Mouse (Mus musculus) Patski (cell line): ENCODE data around the gene Fignl2. TPM values are rescaled to one million over a fixed set of nuclear protein-coding genes. Genes with fewer than 3 reads are reported as not detected.
A peak's percentile ranks its signal among the peaks of the same experiment; 100 is the strongest.

Experiments used
- ATAC-seq: fragments of 100-300 bp; one replicate; pipeline ENCODE4 v1.8.0; 2021
- CTCF ChIA-PET: fragments of 350-600 bp; sonication (Branson Sonifier 250); formaldehyde crosslinking; loops from one replicate; lab custom pipeline; 2022; ENCODE audit warnings: inconsistent platforms; lab: Charles Lee
- POLR2A ChIA-PET: fragments of 350-600 bp; sonication (Branson Sonifier 250); formaldehyde crosslinking; loops from one replicate; lab custom pipeline; 2022; ENCODE audit warnings: antibody characterized with exemption, inconsistent platforms; lab: Charles Lee
- DNase-seq: peaks from one replicate; pipeline ENCODE4 v3.0.0-alpha.2; 2011; ENCODE audit warnings: low read depth, low spot score
- H3K27me3 ChIP-seq: fragments of 371-371 bp; one replicate; pipeline ENCODE4 v1.5.1; 2021
- CTCF ChIP-seq: fragments of 100-300 bp; IDR thresholded peaks from one replicate; pipeline ENCODE4 v1.5.1; 2021
- in situ Hi-C: fragments of 300-500 bp; cut with MboI; formaldehyde crosslinking; loops from 3 replicates; pipeline ENCODE4 v1.11.1; 2018; ENCODE audit warnings: low pct_unique_long_range_greater_than_20kb, mixed read lengths
- polyA plus RNA-seq: library from polyadenylated mRNA; unstranded; gene quantifications from one replicate; pipeline ENCODE4 v1.2.3, GENCODE M21; 2021

The Fignl2 gene
- polyA plus RNA-seq, 1 experiment from 2014 or later = 5.7 TPM

DNA sequence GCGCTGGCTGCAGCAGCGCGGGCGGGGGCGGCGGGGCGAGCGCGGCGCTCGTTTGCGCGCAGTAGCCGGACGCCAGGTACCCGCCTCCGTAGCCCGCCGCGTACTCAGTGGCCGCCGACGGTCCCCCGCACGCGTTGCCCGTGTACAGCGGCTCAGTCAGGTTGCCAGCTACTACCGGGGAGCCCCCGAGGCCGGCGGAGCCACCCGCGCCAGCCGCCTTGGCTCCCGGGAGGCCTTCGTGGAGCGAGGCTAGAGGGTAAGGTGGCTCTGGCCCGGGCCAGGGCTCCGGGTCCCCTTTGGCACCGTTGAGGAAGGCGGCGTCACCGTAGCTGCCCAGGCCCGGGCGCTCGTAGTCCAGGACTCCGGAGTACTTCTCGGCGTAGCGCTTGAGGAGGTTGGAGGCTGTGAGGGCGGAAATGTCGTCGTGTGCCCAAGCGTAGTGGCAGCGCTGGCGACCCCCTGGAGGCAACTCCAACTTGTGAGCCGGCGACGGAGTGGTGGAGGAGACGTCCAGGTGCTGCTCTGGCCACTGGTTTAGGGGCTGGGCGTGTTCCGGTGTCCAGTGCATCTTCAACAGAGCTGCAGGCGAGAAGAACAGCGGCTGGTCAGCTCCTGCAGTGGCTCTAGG is 24.4 kb downstream of the Fignl2 start:
- ChIA-PET POLR2A (no interaction called here), CTCF (no interaction called here)
- TF ChIP-seq CTCF = no peak
- no peaks in the 10 kb centered on the region for H3K27me3 ChIP-seq
- DNase-seq (no peak), ATAC-seq (no peak)
- in situ Hi-C loops = no loop called here

DNA sequence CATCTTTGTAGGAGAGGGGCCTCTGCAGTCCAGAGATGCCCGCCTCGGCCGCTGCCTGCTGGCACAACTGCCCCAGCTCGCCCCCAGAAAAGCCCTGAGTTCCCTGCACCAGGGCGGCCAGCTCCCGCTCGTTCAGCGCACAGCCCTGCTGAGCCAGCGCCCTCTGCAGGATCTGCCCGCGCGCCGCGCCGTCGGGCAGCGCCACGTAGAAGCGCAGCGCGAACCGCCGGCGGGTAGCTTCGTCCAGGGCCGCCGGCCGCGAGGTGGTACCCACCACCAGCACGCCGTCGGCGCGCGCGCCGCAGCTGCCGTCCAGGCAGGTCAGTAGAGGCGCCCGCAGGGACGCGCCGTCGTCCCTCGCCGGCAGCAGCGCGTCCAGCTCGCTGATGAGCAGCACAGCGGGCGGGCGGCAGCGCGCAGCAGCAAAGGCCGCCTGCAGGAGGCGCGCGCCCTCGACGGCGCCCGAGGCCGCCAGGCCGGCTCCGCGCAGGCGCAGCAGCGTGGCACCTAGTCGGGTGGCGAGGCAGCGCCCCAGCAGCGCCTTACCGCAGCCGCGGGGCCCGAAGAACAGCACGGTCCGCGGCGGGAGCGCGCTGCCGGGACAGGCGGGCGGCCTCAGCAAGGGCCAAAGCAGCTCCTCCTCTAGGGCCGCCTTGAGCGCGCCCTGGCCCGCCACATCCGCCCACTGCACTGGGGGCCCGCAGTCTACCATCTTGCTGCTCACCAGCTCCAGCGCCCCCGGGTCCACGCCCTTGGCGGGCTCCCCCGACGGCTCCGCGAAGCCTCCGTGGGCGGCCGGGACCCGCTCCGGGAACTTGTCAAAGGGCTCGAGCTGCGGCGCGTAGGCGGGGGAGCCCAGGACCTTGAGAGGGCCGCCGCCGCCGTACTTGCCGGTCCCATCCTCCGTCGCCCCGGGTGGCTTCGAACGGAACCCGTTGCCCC is 25.5 kb downstream of the Fignl2 start:
- TF ChIP-seq CTCF = no peak
- ChIA-PET POLR2A (interaction anchor here (0.5 kb wide), 1 partner anchor 24 kb away, joined by 4 read pairs; no protein-coding TSS in a partner anchor), CTCF (no interaction called here)
- in situ Hi-C loops = no loop called here
- H3K27me3 ChIP-seq = no peaks in the 10 kb centered on the region
- ATAC-seq (no peak), DNase-seq (no peak)

DNA sequence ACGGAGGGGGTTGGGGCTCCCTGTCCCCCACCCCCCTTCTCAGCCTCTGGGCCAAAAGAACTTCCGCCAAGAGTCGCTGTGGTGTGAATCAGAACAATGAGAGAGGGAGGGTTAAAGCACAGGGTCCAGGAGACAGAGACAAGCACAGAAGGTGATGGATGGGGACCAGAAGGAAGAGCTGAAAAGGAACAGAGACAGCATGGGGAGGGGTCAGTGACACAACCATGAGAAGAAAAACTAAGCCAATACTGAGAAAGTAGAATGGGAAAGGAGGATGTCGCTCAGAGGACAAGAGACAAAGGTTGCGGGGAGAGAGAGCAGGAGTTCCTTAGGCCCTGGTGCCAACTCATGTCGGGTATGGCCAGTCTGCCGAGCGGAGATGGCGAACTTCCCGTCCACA is 26.5 kb downstream of the Fignl2 start:
- CTCF ChIA-PET = no interaction called here
- no peaks in the 10 kb centered on the region for H3K27me3 ChIP-seq
- ATAC-seq (no peak), DNase-seq (no peak)
- TF ChIP-seq CTCF = no peak
- in situ Hi-C loops = no loop called here
- POLR2A ChIA-PET = interaction anchor here (0.5 kb wide), 1 partner anchor 25 kb away, joined by 4 read pairs; no protein-coding TSS in a partner anchor

DNA sequence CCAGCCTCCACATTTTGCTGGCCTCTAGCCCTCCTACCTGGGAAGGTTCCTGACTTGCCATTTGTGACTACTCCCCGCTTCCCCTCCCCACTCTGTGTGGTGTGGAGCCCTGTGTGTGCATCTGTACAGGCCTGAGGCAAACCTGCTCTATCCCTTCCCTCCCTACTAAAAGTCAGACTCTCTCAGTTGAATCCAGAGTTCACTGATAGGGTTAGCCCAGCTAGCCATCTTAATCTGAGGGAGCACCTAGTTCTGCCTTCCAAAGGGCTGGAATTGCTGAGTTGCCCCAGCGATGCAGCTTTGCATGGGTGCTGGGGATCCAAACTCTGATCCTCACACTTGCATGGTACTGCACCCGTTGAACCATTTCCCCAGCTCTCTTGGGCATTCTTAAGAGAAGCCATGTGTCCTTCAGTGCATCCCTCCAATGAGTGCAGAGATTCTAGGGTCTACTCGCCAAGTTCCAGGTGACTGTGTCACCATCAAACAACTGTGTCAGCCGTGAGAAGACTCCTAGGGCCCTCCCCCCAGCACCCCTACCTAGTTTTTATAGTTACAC is 29.9 kb downstream of the Fignl2 start:
- in situ Hi-C loops = no loop called here
- no peaks in the 10 kb centered on the region for H3K27me3 ChIP-seq
- TF ChIP-seq CTCF = no peak
- ChIA-PET CTCF (no interaction called here), POLR2A (no interaction called here)
- ATAC-seq = no peak
- no peak for DNase-seq

DNA sequence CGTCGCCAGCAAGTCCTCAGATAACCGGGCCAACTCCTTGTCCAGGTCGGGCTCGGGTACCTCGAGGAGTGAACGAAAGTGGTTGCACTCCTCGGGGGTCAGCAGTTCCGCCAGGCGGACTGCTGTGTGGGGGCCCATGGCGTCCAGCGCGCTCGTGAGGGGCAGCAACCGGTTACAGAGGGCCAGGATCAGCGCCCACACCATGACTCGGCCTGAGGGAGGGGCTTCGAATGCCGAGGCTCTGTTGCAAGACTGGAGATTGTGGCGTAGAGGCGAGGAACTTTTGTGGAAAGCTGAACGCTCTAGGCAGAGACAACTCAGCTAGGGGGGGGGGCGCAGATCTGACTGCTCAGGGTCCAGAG is 31.2 kb downstream of the Fignl2 start, which contains the start of gene Gm47841:
Gm47841 (minus strand) TSS at position 204 of the 362 bp plus-strand sequence.
- H3K27me3 ChIP-seq = no peaks in the 10 kb centered on the region
- in situ Hi-C loops = no loop called here
- ATAC-seq (no peak), DNase-seq (no peak)
- CTCF ChIA-PET = no interaction called here
- POLR2A ChIA-PET = no interaction called here
- no peak for TF ChIP-seq CTCF

DNA sequence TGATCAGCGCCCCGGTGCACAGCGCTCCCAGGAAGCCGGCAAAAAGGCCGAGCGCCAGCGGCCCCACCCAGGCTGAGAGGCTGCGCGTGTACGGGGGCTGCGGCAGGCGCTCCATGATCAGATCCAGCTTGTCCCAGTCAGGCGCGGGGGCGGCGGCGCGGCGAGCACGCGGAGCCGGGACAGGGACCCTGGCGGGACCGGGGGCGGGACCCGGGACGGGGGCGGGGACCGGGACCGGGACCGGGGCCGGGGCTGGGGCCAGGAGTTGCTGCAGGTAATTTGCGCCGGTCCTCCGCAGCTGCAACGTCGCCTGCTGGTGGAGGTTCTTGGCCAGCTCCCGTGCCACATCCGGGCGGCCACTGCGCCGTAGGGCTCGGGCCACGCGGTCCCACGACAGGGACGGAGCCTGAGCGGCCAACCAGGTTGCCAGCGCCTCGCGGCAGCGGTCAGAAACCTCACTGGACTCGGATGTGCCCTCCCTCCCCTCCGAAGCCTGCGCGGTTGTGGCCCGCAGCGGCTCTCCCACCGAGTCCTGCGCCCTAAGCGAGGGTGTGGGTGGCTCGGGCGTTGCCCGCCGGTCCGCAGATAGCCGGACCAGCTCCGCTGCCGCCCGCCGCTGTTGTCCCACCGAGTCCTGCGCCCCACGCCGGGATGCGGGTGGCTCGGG is 31.7 kb downstream of the Fignl2 start:
- ATAC-seq (peak; percentile 22), DNase-seq (no peak)
- POLR2A ChIA-PET = no interaction called here
- no peaks in the 10 kb centered on the region for H3K27me3 ChIP-seq
- no peak for TF ChIP-seq CTCF
- CTCF ChIA-PET = no interaction called here
- in situ Hi-C loops = no loop called here

DNA sequence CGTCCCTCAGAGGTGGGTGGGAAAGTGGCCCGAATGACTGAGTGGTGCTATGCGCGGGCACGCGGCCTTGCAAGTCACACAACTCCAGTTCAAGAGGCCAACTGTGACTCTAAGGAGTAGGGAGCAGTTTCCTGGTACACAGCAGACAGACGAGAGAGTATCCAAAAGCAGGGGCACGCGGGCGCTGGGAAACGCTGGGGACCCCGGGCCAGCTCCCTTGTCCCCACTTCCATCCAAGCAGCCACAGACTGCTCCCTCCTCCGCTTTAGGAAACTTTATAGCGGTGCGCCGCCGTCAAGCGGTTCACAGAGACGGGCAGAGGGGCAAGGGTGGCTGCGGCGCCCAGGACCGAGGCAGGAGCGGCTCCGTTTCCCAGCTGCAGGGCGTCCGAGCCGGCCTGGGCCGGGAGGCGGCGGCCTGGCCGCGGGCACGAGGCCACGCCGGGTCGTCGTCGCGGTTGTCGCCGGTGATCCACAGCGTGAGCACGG is 32.3 kb downstream of the Fignl2 start:
- in situ Hi-C loops = no loop called here
- H3K27me3 ChIP-seq = no peaks in the 10 kb centered on the region
- ATAC-seq (no peak), DNase-seq (no peak)
- ChIA-PET POLR2A (no interaction called here), CTCF (no interaction called here)
- TF ChIP-seq CTCF = no peak

DNA sequence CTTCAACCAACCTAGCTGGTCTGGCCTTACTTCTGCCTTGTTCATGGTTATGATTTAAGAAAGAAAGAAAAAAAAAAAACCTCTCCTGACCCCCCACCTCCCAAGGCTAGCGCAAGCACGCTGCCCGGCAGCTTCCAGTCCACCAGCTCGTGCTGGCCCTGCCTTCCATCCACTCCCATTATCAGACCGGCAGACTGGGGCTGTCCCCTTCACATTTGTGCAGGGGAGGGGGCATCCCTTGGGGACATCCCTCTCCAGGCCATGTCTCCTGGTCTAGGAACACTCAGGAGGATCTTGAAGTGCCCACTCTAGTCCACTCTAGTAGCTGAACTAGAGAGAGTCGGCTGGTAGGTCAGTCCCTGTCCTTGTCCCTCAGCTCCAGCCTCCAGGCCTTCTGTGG is 33.8 kb downstream of the Fignl2 start:
- in situ Hi-C loops = no loop called here
- ChIA-PET CTCF (no interaction called here), POLR2A (no interaction called here)
- DNase-seq (no peak), ATAC-seq (no peak)
- TF ChIP-seq CTCF = no peak
- no peaks in the 10 kb centered on the region for H3K27me3 ChIP-seq

DNA sequence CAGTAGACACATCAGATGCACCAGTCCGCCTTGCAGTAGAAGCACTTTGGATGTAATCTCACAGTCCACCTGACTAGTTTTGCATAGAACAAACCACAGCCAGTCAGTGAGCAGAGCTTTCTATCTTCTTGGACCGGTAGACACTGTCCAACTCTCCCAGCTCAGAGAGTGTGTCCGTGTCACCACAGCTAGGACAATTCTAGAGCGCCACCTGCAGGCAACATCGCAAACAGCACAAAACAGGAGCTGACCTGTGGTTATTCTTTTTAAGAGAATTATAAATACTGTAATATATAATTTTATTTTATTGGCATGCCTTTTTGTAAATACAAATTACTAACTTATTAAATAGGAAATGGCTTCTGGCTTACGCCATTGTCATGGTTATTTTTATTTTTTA is 35.8 kb downstream of the Fignl2 start:
- ATAC-seq (no peak), DNase-seq (peak; percentile 4)
- POLR2A ChIA-PET = no interaction called here
- CTCF ChIA-PET = interaction anchor here (0.9 to 2.2 kb wide), 11 partner anchors 9 to 285 kb away, joined by 3 to 8 read pairs (median 4); no protein-coding TSS in a partner anchor
- H3K27me3 ChIP-seq = no peaks in the 10 kb centered on the region
- TF ChIP-seq CTCF = no peak
- in situ Hi-C loops = no loop called here

DNA sequence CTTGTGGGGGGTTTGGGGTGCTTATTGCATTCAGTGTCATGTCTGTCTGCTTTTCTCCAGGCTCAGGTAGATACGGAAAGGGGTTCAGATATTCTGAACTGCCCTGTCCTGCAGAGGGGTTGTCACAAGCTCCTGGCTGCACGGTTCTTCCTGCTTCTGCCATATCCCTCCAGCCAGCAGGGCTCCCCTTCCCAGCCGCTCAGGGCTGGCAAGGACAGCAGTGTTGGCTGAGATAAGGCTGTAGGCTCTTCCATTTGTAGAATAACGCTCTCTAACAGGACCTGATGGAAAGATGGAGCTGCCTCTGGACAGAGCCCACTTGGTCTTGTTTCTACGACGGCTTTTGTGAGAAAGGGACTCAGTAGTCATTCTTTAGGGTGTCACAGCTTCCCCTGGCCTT is 36.4 kb downstream of the Fignl2 start:
- TF ChIP-seq CTCF = no peak
- H3K27me3 ChIP-seq = no peaks in the 10 kb centered on the region
- no peak for DNase-seq
- CTCF ChIA-PET = interaction anchor here (0.9 to 2.2 kb wide), 11 partner anchors 9 to 284 kb away, joined by 3 to 8 read pairs (median 4); no protein-coding TSS in a partner anchor
- no peak for ATAC-seq
- in situ Hi-C loops = no loop called here
- POLR2A ChIA-PET = no interaction called here
